Mouse (Mus musculus): ENCODE data around the gene Ntrk1. TPM values are rescaled to one million over a fixed set of nuclear protein-coding genes. Genes with fewer than 3 reads are reported as not detected.

The Ntrk1 gene
- polyA plus RNA-seq, 1 experiment = 3.8 TPM

GRCm38 (mm10) chr3:87748431-87748830, 46.5 kb downstream of the Ntrk1 start, which contains the start of gene Lrrc71:
Gene Lrrc71, minus strand, starts transcription at chr3:87748625.
- TF ChIP-seq POLR2A (IDR thresholded peaks at IDR 0.05; ENCODE audit: borderline replicate concordance, extremely low read depth, insufficient read depth, insufficient read length, poor library complexity, severe bottlenecking) = no peak
- no peak for TF ChIP-seq CTCF (IDR thresholded peaks at IDR 0.05; ENCODE audit: borderline replicate concordance, extremely low read depth, insufficient read depth, insufficient read length)
- DNase-seq (ENCODE audit: low read depth) = no peak

- DNase-seq (ENCODE audit: low read depth) = no peak
- no peak for TF ChIP-seq CTCF (IDR thresholded peaks at IDR 0.05; ENCODE audit: borderline replicate concordance, extremely low read depth, insufficient read depth, insufficient read length)
- TF ChIP-seq POLR2A (IDR thresholded peaks at IDR 0.05; ENCODE audit: borderline replicate concordance, extremely low read depth, insufficient read depth, insufficient read length, poor library complexity, severe bottlenecking) = no peak
Measured at GRCm38 (mm10) chr3:87745036-87745659, 49.8 kb downstream of the Ntrk1 start.

- no peak for DNase-seq (ENCODE audit: low read depth)
- no peak for TF ChIP-seq CTCF (IDR thresholded peaks at IDR 0.05; ENCODE audit: borderline replicate concordance, extremely low read depth, insufficient read depth, insufficient read length)
- no peak for TF ChIP-seq POLR2A (IDR thresholded peaks at IDR 0.05; ENCODE audit: borderline replicate concordance, extremely low read depth, insufficient read depth, insufficient read length, poor library complexity, severe bottlenecking)
Measured at GRCm38 (mm10) chr3:87743927-87744326, 51.0 kb downstream of the Ntrk1 start.

- DNase-seq (ENCODE audit: low read depth) = no peak
- TF ChIP-seq CTCF (IDR thresholded peaks at IDR 0.05; ENCODE audit: borderline replicate concordance, extremely low read depth, insufficient read depth, insufficient read length) = no peak
- no peak for TF ChIP-seq POLR2A (IDR thresholded peaks at IDR 0.05; ENCODE audit: borderline replicate concordance, extremely low read depth, insufficient read depth, insufficient read length, poor library complexity, severe bottlenecking)
Measured at GRCm38 (mm10) chr3:87742735-87743134, 52.2 kb downstream of the Ntrk1 start.

- no peak for TF ChIP-seq POLR2A (IDR thresholded peaks at IDR 0.05; ENCODE audit: borderline replicate concordance, extremely low read depth, insufficient read depth, insufficient read length, poor library complexity, severe bottlenecking)
- DNase-seq (ENCODE audit: low read depth) = no peak
Measured at GRCm38 (mm10) chr3:87742013-87742412, 52.9 kb downstream of the Ntrk1 start.

GRCm38 (mm10) chr3:87738906-87739305, 56.1 kb downstream of the Ntrk1 start:
- TF ChIP-seq CTCF (IDR thresholded peaks at IDR 0.05; ENCODE audit: borderline replicate concordance, extremely low read depth, insufficient read depth, insufficient read length) (no peak), POLR2A (IDR thresholded peaks at IDR 0.05; ENCODE audit: borderline replicate concordance, extremely low read depth, insufficient read depth, insufficient read length, poor library complexity, severe bottlenecking) (no peak)
- no peak for DNase-seq (ENCODE audit: low read depth)

GRCm38 (mm10) chr3:87735335-87735734, 59.6 kb downstream of the Ntrk1 start:
- no peak for DNase-seq (ENCODE audit: low read depth)
- no peak for TF ChIP-seq POLR2A (IDR thresholded peaks at IDR 0.05; ENCODE audit: borderline replicate concordance, extremely low read depth, insufficient read depth, insufficient read length, poor library complexity, severe bottlenecking)
- TF ChIP-seq CTCF (IDR thresholded peaks at IDR 0.05; ENCODE audit: borderline replicate concordance, extremely low read depth, insufficient read depth, insufficient read length) = no peak

- DNase-seq (ENCODE audit: low read depth) = no peak
- TF ChIP-seq POLR2A (IDR thresholded peaks at IDR 0.05; ENCODE audit: borderline replicate concordance, extremely low read depth, insufficient read depth, insufficient read length, poor library complexity, severe bottlenecking) (no peak), CTCF (IDR thresholded peaks at IDR 0.05; ENCODE audit: borderline replicate concordance, extremely low read depth, insufficient read depth, insufficient read length) (no peak)
Measured at GRCm38 (mm10) chr3:87733984-87734761, 60.8 kb downstream of the Ntrk1 start.

- DNase-seq (ENCODE audit: low read depth) = no peak
- no peak for TF ChIP-seq POLR2A (IDR thresholded peaks at IDR 0.05; ENCODE audit: borderline replicate concordance, extremely low read depth, insufficient read depth, insufficient read length, poor library complexity, severe bottlenecking)
- no peak for TF ChIP-seq CTCF (IDR thresholded peaks at IDR 0.05; ENCODE audit: borderline replicate concordance, extremely low read depth, insufficient read depth, insufficient read length)
Measured at GRCm38 (mm10) chr3:87733098-87733497, 61.9 kb downstream of the Ntrk1 start.

- DNase-seq (ENCODE audit: low read depth) = no peak
- TF ChIP-seq CTCF (IDR thresholded peaks at IDR 0.05; ENCODE audit: borderline replicate concordance, extremely low read depth, insufficient read depth, insufficient read length) (no peak), POLR2A (IDR thresholded peaks at IDR 0.05; ENCODE audit: borderline replicate concordance, extremely low read depth, insufficient read depth, insufficient read length, poor library complexity, severe bottlenecking) (no peak)
Measured at GRCm38 (mm10) chr3:87728696-87729095, 66.3 kb downstream of the Ntrk1 start.

Other genes with a start within 250 kb of the Ntrk1 start
- 40.4 and 44.5 TPM in 2 replicates for gene Arhgef11, start 177.6 kb downstream of the Ntrk1 start, polyA plus RNA-seq (2012; rRNA removed)
- 0.34 and 1.0 TPM in 2 replicates for gene Lrrc71, start 46.5 kb downstream of the Ntrk1 start, polyA plus RNA-seq (2012; rRNA removed)
- 1.5 and 1.7 TPM in 2 replicates for gene Insrr, start 1.8 kb upstream of the Ntrk1 start, polyA plus RNA-seq (2012; rRNA removed)
- 14.0 and 16.9 TPM in 2 replicates for gene Pear1, start 29.1 kb upstream of the Ntrk1 start, polyA plus RNA-seq (2012; rRNA removed)
- 0.04 TPM in 1 of 2 replicates, not detected in the other for gene Sh2d2a, start 51.6 kb upstream of the Ntrk1 start, polyA plus RNA-seq (2012; rRNA removed)
- 51.3 and 63.9 TPM in 2 replicates for gene Prcc, start 90.4 kb upstream of the Ntrk1 start, polyA plus RNA-seq (2012; rRNA removed)
- 164 and 172 TPM in 2 replicates for gene Hdgf, start 111.2 kb upstream of the Ntrk1 start, polyA plus RNA-seq (2012; rRNA removed)
- 76.1 and 81.0 TPM in 2 replicates for gene Mrpl24, start 124.3 kb upstream of the Ntrk1 start, polyA plus RNA-seq (2012; rRNA removed)
- gene Isg20l2, start 135.2 kb upstream of the Ntrk1 start, polyA plus RNA-seq (2012; rRNA removed) = 29.2 and 29.4 TPM in 2 replicates
- gene Rrnad1, start 135.6 kb upstream of the Ntrk1 start, polyA plus RNA-seq (2012; rRNA removed) = 41.0 and 55.9 TPM in 2 replicates
- 20.0 and 33.4 TPM in 2 replicates for gene Crabp2, start 153.5 kb upstream of the Ntrk1 start, polyA plus RNA-seq (2012; rRNA removed)
- gene Nes, start 175.9 kb upstream of the Ntrk1 start, polyA plus RNA-seq (2012; rRNA removed) = 29.1 and 44.3 TPM in 2 replicates
- 56.8 and 62.0 TPM in 2 replicates for gene Bcan, start 205.1 kb upstream of the Ntrk1 start, polyA plus RNA-seq (2012; rRNA removed)
- 0.68 and 1.6 TPM in 2 replicates for gene Hapln2, start 232.4 kb upstream of the Ntrk1 start, polyA plus RNA-seq (2012; rRNA removed)
- gene Gpatch4, start 247.9 kb upstream of the Ntrk1 start, polyA plus RNA-seq (2012; rRNA removed) = 8.3 and 15.6 TPM in 2 replicates